Mouse (Mus musculus) lung, embryonic 16.5 days (tissue): ENCODE data around the gene Calhm2. TPM values are rescaled to one million over a fixed set of nuclear protein-coding genes. Genes with fewer than 3 reads are reported as not detected.

Experiments
- ATAC-seq: fragments of 200-750 bp; cut with Nextera tagmentation; 2 replicates; pipeline ENCODE4 v1.8.0; 2017; ENCODE audit warnings: low read depth, mild to moderate bottlenecking, moderate library complexity
- H3K27ac ChIP-seq: fragments of 300-500 bp; sonication (generic); 2 replicates; pipeline ENCODE4 v1.5.1; 2014; ENCODE audit warnings: mild to moderate bottlenecking, control low read depth, low read length
- H3K27me3 ChIP-seq: fragments of 300-500 bp; sonication (generic); 2 replicates; pipeline ENCODE4 v1.6.1; 2014; ENCODE audit warnings: low read depth, low read length, mixed read lengths; ENCODE audit not compliant: control insufficient read depth, insufficient read depth
- H3K36me3 ChIP-seq: fragments of 300-500 bp; sonication (generic); 2 replicates; pipeline ENCODE4 v1.6.1; 2014; ENCODE audit warnings: low read length; ENCODE audit not compliant: control insufficient read depth, insufficient read depth
- H3K4me1 ChIP-seq: fragments of 300-500 bp; sonication (generic); replicated peaks from 2 replicates; pipeline ENCODE4 v1.6.1; 2014; ENCODE audit warnings: low read length, mixed read lengths; ENCODE audit not compliant: control insufficient read depth, insufficient read depth
- H3K4me2 ChIP-seq: fragments of 300-500 bp; sonication (generic); 2 replicates; pipeline ENCODE4 v1.6.1; 2014; ENCODE audit warnings: low read depth, low read length, control low read depth
- H3K4me3 ChIP-seq: fragments of 300-500 bp; sonication (generic); 2 replicates; pipeline ENCODE4 v1.5.1; 2014; ENCODE audit warnings: mild to moderate bottlenecking, low read length, control low read depth
- H3K9ac ChIP-seq: fragments of 300-500 bp; sonication (generic); 2 replicates; pipeline ENCODE4 v1.6.1; 2014; ENCODE audit warnings: low read length, control low read depth
- H3K9me3 ChIP-seq: fragments of 300-500 bp; sonication (generic); 2 replicates; pipeline ENCODE4 v1.6.1; 2016; ENCODE audit warnings: low read length; ENCODE audit not compliant: control insufficient read depth
- WGBS: fragments of 180-500 bp; shearing (Covaris S2); extraction: QIAGEN DNeasy Blood & Tissue Kit; methylation state at CpG from one replicate; pipeline ENCODE4 v1.1.7; 2014; 5-methylcytosine and 5-hydroxymethylcytosine counted together
- polyA plus RNA-seq: library from polyadenylated mRNA; unstranded; fragments of >200 nt; fragmentation: Nextera tagmentation; extraction: Ambion mirVana; gene quantifications from 2 replicates; pipeline ENCODE4 v1.2.1, GENCODE M21; 2015

The Calhm2 gene
- 7.8 and 8.3 TPM in 2 replicates for polyA plus RNA-seq

DNA sequence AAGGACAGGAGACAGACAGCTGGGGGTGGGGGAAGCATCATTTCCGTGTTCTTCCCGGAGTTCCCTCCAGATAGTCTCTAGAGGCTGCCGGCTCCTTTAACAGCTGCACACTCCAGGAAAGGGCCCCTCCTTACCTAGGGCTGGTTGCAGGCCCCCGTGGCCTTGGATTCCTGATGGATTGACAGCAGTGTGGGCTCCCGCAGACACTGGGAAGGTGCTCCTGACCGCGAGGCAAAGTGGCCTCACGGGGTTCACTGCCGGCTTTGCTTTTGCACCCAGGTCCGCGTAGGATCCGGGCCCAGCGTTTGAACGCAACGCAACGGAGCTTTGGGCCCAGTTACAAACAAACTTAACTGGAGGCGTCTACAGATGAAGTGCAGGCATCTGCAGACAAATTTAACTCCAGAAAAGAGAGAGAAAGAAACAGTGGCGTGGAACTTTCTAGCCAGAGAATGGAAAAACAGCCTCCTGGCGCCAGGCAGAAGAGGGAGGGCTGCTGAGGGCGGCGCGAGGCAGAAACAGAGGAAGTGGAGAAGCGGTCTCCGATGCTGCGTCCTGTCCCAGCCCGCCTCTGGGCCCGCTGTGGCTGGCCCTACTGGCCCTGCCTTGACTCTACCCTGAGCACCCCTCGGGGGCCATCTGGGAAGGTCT is at the start of gene Calhm2:
Gene Calhm2, minus strand, starts transcription at position 524 of the 651 bp plus-strand sequence.
- H3K4me2 ChIP-seq = peak within 1 kb of the TSS; percentile 79
- peak within 1 kb of the TSS; percentile 80 for H3K9ac ChIP-seq
- H3K36me3 ChIP-seq = peaks cover 8% of the 10 kb centered on the region; the same call in 1 of the 2 replicates
- ATAC-seq = peak; percentile 89
- H3K4me1 ChIP-seq = peaks cover 17% of the 10 kb centered on the region
- H3K4me3 ChIP-seq = peak within 1 kb of the TSS; percentile 62
- H3K27me3 ChIP-seq = no peaks in the 10 kb centered on the region
- H3K27ac ChIP-seq = peak within 1 kb of the TSS; percentile 94
- H3K9me3 ChIP-seq = no peaks in the 10 kb centered on the region
- WGBS = 4% methylated on average over 28 of the region's 28 CpGs

DNA sequence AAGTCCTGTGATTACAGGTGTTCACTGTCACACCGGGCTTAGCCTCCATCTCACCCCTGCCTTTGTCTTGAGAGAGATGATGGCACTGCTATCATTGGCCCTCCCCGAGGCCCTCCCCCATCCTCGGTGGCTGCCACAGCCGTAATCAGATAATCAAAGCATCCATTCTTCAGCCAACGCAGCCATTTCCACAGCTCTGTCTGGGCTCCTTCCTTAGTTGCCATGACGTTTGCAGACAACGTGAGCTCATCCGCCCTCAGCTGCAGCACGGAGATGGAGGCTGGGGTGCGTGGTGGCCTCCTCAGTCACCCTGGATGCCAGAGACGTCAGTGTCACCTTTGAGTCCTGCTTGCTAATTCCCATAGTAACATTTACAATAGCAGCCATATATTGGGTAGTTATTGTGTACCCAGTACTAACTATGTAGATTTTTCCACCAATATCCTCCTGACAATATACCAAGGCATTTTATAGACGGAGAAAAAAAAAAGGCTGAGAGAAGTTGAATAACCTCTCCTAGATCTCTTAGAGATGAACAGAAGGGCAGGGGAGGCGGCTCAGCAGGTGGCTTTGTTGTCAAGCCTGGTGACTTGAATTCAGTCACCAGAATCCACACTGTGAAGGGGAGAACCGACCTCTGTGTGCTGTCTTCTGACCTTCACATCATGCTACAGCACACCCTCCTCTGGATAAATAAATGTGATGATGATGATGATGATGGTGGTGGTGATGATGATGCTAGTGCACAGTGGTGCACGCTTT is 48.6 kb upstream of the Calhm2 start:
- no peak overlapping the region for H3K9ac ChIP-seq
- WGBS = 40% methylated on average over 15 of the region's 15 CpGs
- no peaks in the 10 kb centered on the region for H3K27me3 ChIP-seq

DNA sequence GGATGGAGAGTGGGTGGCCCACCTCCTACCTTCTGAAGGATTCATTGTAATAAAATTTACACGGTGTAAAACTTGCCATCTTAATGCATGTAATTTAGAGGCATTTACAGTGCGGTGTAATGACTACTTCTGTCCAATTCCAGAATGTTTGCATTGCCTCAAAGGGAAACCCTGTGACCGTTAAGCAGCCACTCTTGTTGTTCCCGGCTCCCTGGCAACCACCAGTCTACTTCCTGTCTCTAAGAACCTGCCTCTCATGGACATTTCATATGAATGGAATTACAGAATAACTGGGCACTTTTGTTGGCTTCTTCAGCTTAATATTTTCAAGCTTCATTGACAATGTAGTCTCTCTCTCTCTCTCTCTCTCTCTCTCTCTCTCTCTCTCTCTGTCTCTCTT is 46.6 kb upstream of the Calhm2 start:
- no peaks in the 10 kb centered on the region for H3K36me3 ChIP-seq
- H3K4me1 ChIP-seq = no peaks in the 10 kb centered on the region; the same call in 1 of the 2 replicates
- 0 out of 2 replicates have a peak, but pooled peaks cover 6% of the 10 kb centered on the region for H3K9me3 ChIP-seq
- no peak for ATAC-seq
- no peak overlapping the region for H3K27ac ChIP-seq
- H3K27me3 ChIP-seq = peaks cover 12% of the 10 kb centered on the region
- whole genome bisulfite sequencing = 35% methylated on average over 4 of the region's 4 CpGs
- no peak overlapping the region for H3K9ac ChIP-seq
- no peak overlapping the region for H3K4me3 ChIP-seq
- no peak overlapping the region for H3K4me2 ChIP-seq

More for the DNA sequence above, 48.6 kb upstream of the Calhm2 start:
- Histone ChIP-seq H3K9me3 (0 out of 2 replicates have a peak, but pooled peaks cover 6% of the 10 kb centered on the region), H3K36me3 (no peaks in the 10 kb centered on the region), H3K4me3 (no peak overlapping the region), H3K4me1 (no peaks in the 10 kb centered on the region; the same call in 1 of the 2 replicates), H3K27ac (no peak overlapping the region), H3K4me2 (no peak overlapping the region)
- no peak for ATAC-seq

DNA sequence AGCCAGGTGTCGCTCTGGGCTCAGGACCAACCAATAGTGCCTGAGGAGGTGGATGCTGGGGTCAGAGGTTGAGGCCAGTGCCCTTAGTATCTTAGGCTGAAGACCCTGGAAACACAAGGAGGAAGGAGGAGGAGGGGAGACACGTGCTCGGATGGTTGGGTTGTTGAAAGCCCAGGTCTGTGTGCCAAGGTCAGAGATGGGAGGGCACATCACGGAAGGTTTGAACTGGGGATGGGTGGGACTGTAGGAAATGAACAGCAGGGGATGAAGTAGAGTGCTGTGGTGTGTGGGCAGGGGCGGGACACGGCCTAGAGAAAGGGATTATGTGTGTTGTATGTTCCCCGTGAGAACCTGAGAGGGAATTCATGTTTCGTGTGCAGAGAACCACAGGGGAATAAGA is 46.1 kb upstream of the Calhm2 start:
- H3K4me2 ChIP-seq = no peak overlapping the region
- WGBS = 56% methylated on average over 8 of the region's 8 CpGs
- H3K9ac ChIP-seq = no peak overlapping the region
- H3K4me1 ChIP-seq = peaks cover 4% of the 10 kb centered on the region; the same call in 1 of the 2 replicates
- no peak overlapping the region for H3K4me3 ChIP-seq
- 0 out of 2 replicates have a peak, but pooled peaks cover 6% of the 10 kb centered on the region for H3K9me3 ChIP-seq
- ATAC-seq = no peak
- no peak overlapping the region for H3K27ac ChIP-seq
- H3K27me3 ChIP-seq = peaks cover 18% of the 10 kb centered on the region
- no peaks in the 10 kb centered on the region for H3K36me3 ChIP-seq

DNA sequence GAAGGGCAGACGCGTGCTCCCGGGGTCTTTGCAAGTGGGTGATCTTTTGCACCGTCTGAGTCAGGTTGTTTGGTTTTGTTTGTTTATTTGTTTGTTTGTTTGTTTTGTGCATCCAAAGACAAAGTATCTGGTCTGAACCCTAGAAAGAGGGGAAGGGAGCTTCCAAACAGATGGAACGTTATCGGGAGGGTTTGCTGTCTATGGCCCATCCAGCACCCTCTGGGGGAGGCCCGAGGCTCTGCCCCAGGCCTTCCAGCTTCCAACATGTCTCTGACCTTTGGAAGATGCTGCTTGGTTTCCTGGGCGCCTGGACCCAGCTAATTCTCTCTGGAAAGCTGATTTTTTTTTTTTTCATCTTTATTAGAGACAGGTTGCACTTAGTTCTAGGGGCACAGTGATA is 41.9 kb upstream of the Calhm2 start:
- Histone ChIP-seq H3K4me3 (peak overlapping the region; percentile 71), H3K9me3 (0 out of 2 replicates have a peak, but pooled peaks cover 6% of the 10 kb centered on the region), H3K4me2 (no peak overlapping the region), H3K9ac (no peak overlapping the region), H3K4me1 (peaks cover 7% of the 10 kb centered on the region; the same call in 1 of the 2 replicates), H3K27me3 (peaks cover 32% of the 10 kb centered on the region), H3K27ac (no peak overlapping the region), H3K36me3 (no peaks in the 10 kb centered on the region)
- no peak for ATAC-seq
- WGBS = 25% methylated on average over 8 of the region's 8 CpGs

- H3K4me3 ChIP-seq = peak overlapping the region; percentile 71
- ATAC-seq = peak; percentile 41
- no peak overlapping the region for H3K27ac ChIP-seq
- peak overlapping the region; percentile 74 for H3K9ac ChIP-seq
- peak overlapping the region; percentile 99 for H3K4me2 ChIP-seq
- under 1% methylated on average over 26 of the region's 42 CpGs for WGBS
- H3K27me3 ChIP-seq = peaks cover 32% of the 10 kb centered on the region
- no peaks in the 10 kb centered on the region for H3K36me3 ChIP-seq
- H3K9me3 ChIP-seq = 0 out of 2 replicates have a peak, but pooled peaks cover 6% of the 10 kb centered on the region
- peaks cover 7% of the 10 kb centered on the region; the same call in 1 of the 2 replicates for H3K4me1 ChIP-seq
These were observed 41.2 kb upstream of the Calhm2 start for GRCm38 (mm10) chr19:47179272-47179809.

DNA sequence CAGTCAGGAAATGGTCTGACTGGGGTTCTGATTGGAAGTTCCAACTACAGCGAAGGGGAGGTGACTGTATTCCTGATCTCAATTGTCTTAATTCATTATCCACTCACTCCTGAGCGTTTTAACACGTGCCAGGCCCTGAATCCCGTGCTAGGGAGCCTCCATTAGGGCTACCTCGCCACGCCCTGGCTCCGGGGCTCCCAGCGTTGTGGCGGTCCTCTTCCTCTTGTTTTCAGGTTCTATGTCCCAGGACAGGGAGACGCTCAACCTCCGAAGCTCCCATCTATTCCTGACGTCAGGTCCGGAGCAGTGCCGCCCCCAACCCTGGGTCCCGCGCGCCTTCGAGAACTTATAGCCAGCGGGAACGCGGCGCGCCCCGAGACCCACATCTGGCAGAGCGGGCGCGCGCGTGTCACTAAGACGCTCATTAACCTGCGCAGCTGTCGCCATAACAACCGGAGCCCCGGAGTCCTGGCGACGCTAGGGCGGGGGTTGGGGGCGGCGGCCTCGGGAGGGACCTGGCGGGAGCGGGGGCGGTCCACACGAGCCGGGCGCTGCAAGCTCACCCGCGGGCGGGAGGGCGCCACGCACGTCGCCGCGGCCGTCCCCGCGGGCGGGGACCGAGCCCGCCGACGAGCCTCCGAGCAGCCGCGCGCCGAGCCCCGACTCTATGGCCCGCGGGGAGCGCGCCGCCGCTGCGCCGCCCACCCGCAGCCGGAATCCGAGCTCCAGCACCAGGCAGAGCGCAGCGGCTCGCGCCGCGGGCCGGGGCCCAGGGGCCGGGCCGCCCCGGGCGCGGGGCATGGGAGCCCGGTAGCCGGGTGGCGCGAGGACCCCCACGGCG is 40.6 kb upstream of the Calhm2 start, which contains the start of gene Neurl1a:
Gene Neurl1a, plus strand, starts transcription at position 390 of the 841 bp plus-strand sequence.
- peak; percentile 70 for ATAC-seq
- H3K27ac ChIP-seq = no peak within 1 kb of the TSS
- peak within 1 kb of the TSS; percentile 99 for H3K4me2 ChIP-seq
- peak within 1 kb of the TSS; percentile 71 for H3K4me3 ChIP-seq
- peak within 1 kb of the TSS; percentile 74 for H3K9ac ChIP-seq
- H3K27me3 ChIP-seq = peaks cover 32% of the 10 kb centered on the region
- peaks cover 7% of the 10 kb centered on the region; the same call in 1 of the 2 replicates for H3K4me1 ChIP-seq
- H3K36me3 ChIP-seq = no peaks in the 10 kb centered on the region
- WGBS = 1% methylated on average over 68 of the region's 98 CpGs
- 0 out of 2 replicates have a peak, but pooled peaks cover 6% of the 10 kb centered on the region for H3K9me3 ChIP-seq

DNA sequence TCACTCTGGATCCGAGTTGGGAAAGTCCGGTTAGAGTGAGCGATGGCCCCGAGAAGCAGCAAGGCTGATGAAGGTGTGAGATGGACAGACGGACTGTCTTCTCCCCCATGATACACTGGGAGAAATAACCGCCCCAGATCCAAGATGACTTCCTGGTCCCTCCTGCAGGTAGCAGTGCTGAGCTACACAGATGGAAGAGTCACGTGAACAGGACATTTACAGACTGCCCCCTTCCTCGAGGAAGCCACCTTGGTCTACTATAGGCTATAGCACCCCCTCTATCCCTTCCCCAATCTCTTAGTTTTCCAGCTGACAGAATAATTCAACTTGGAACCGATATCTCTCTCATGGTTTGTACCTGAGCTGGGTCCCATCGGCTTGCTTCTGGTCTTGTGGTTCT is 39.9 kb upstream of the Calhm2 start:
- H3K9ac ChIP-seq = no peak overlapping the region
- peak; percentile 50 for ATAC-seq
- H3K27ac ChIP-seq = no peak overlapping the region
- WGBS = 11% methylated on average over 10 of the region's 10 CpGs
- H3K36me3 ChIP-seq = no peaks in the 10 kb centered on the region
- H3K4me2 ChIP-seq = peak overlapping the region; percentile 99
- peaks cover 32% of the 10 kb centered on the region for H3K27me3 ChIP-seq
- peak overlapping the region; percentile 71 for H3K4me3 ChIP-seq
- peaks cover 7% of the 10 kb centered on the region; the same call in 1 of the 2 replicates for H3K4me1 ChIP-seq
- H3K9me3 ChIP-seq = 0 out of 2 replicates have a peak, but pooled peaks cover 6% of the 10 kb centered on the region
